ENCODE assay signal across 8 mouse cellular contexts in genomic region chr6:57702376-57702742, GRCm38 (mm10). TPM values are rescaled to one million over a fixed set of nuclear protein-coding genes. Genes with fewer than 3 reads are reported as not detected.
A peak's percentile ranks its signal among the peaks of the same experiment; 100 is the strongest.
DNase-seq lines count a peak whose midpoint lies in the region; ATAC-seq and TF ChIP-seq lines count a peak whose summit lies in the region.

TSS of gene Lancl2 (plus strand) at chr6:57702540.

- H3K27ac ChIP-seq in forebrain, embryonic 14.5 days (ENCODE audit: low read depth, low read length) = peak within 1 kb of the TSS; percentile 98
- peak within 1 kb of the TSS; percentile 92 for H3K27ac ChIP-seq in macrophage
- peak within 1 kb of the TSS; percentile 95 for H3K27ac ChIP-seq in stomach, postnatal 0 days (replicated peaks)

- DNase-seq in lung, adult 2 months = no peak
- DNase-seq in lung, postnatal 25 days (ENCODE audit: low spot score) = no peak
- DNase-seq in brain, embryonic 14.5 days (ENCODE audit: low read depth) = peak; percentile 76
- peak; percentile 69 for DNase-seq in forebrain, embryonic 14.5 days (ENCODE audit: low spot score)
- peak in 1 of 2 experiments; percentile 38 for DNase-seq in heart, postnatal 14 days
- no peak for DNase-seq in layer of hippocampus, postnatal 10 days (ENCODE audit: low spot score in 2 of 2)
- DNase-seq in stomach, postnatal 0 days (ENCODE audit: low spot score) = no peak

- intact Hi-C loops in heart, postnatal 14 days (cut with DNase I) = loop anchor here (10.0 kb wide), 2 partner anchors 122 to 168 kb away; partner anchors contain the start of genes Ppm1k and Vopp1

- no peaks in the 10 kb centered on the region; the same call in 1 of the 2 replicates for H3K4me1 ChIP-seq in lung, adult 2 months (ENCODE audit: control insufficient read depth, insufficient read depth, low read length)
- peaks cover 8% of the 10 kb centered on the region; the same call in 1 of the 2 replicates for H3K4me1 ChIP-seq in forebrain, embryonic 14.5 days (ENCODE audit: control insufficient read depth, insufficient read depth, low read length)
- no peaks in the 10 kb centered on the region for H3K4me1 ChIP-seq in stomach, postnatal 0 days (replicated peaks; ENCODE audit: control insufficient read depth, insufficient read depth)

- peak within 1 kb of the TSS; percentile 96 for H3K9ac ChIP-seq in forebrain, embryonic 14.5 days (ENCODE audit: low read length)
- H3K9ac ChIP-seq in stomach, postnatal 0 days (ENCODE audit: low read length) = peak within 1 kb of the TSS; percentile 84

- no peaks in the 10 kb centered on the region for H3K36me3 ChIP-seq in forebrain, embryonic 14.5 days (ENCODE audit: control insufficient read depth, insufficient read depth, low read length)
- H3K36me3 ChIP-seq in macrophage (ENCODE audit: inconsistent target) = no peaks in the 10 kb centered on the region
- H3K36me3 ChIP-seq in stomach, postnatal 0 days (ENCODE audit: control insufficient read depth, insufficient read depth, low read length) = no peaks in the 10 kb centered on the region

- TF ChIP-seq CTCF in lung, adult 2 months (IDR thresholded peaks at IDR 0.05; ENCODE audit: insufficient read depth, low read length) = no peak
- TF ChIP-seq CTCF in brain, embryonic 14.5 days (IDR thresholded peaks at IDR 0.05; ENCODE audit: borderline replicate concordance, extremely low read depth, insufficient read depth, insufficient read length) = no peak
- TF ChIP-seq CTCF in stomach, postnatal 0 days (IDR thresholded peaks at IDR 0.05; ENCODE audit: low read depth) = no peak

- no peaks in the 10 kb centered on the region for H3K9me3 ChIP-seq in forebrain, embryonic 14.5 days (replicated peaks; ENCODE audit: control insufficient read depth, low read length)
- H3K9me3 ChIP-seq in stomach, postnatal 0 days (ENCODE audit: control insufficient read depth, low read length) = no peaks in the 10 kb centered on the region

- no peak for TF ChIP-seq POLR2A in lung, adult 2 months (IDR thresholded peaks at IDR 0.05; ENCODE audit: borderline replicate concordance, extremely low read depth, low read depth, low read length)
- no peak for TF ChIP-seq POLR2A in brain, embryonic 14.5 days (IDR thresholded peaks at IDR 0.05; ENCODE audit: borderline replicate concordance, extremely low read depth, insufficient read depth, insufficient read length, poor library complexity, severe bottlenecking)

- H3K79me2 ChIP-seq in macrophage (ENCODE audit: inconsistent target) = peaks cover 34% of the 10 kb centered on the region

- under 1% methylated on average over 10 of the region's 10 CpGs for WGBS in lung, adult 2 months
- 0% methylated on average over 10 of the region's 10 CpGs for WGBS in forebrain, embryonic 14.5 days
- under 1% methylated on average over 10 of the region's 10 CpGs for WGBS in macrophage (ENCODE audit: missing documents)
- 0% methylated on average over 10 of the region's 10 CpGs for WGBS in stomach, postnatal 0 days

- peak; percentile 18 for ATAC-seq in forebrain, embryonic 14.5 days
- no peak for ATAC-seq in stomach, postnatal 0 days (ENCODE audit: low FRiP score, low TSS enrichment)

- peak within 1 kb of the TSS; percentile 73 for H3K4me2 ChIP-seq in forebrain, embryonic 14.5 days (ENCODE audit: low read length)
- peak within 1 kb of the TSS; percentile 57 for H3K4me2 ChIP-seq in stomach, postnatal 0 days (replicated peaks; ENCODE audit: low read depth)

- peak within 1 kb of the TSS; percentile 82 for H3K4me3 ChIP-seq in lung, adult 2 months (replicated peaks; ENCODE audit: extremely low read depth, low read depth, low read length)
- peak within 1 kb of the TSS; percentile 68 for H3K4me3 ChIP-seq in forebrain, embryonic 14.5 days (ENCODE audit: low read depth, low read length)
- H3K4me3 ChIP-seq in macrophage (ENCODE audit: inconsistent target) = peak within 1 kb of the TSS; percentile 63
- peak within 1 kb of the TSS; percentile 74 for H3K4me3 ChIP-seq in stomach, postnatal 0 days (ENCODE audit: low read depth, low read length)

- TF ChIP-seq EP300 in stomach, postnatal 0 days (optimal IDR thresholded peaks at IDR 0.05) = no peak

- H3K27me3 ChIP-seq in forebrain, embryonic 14.5 days (replicated peaks; ENCODE audit: control insufficient read depth, insufficient read depth, low read length) = no peaks in the 10 kb centered on the region
- H3K27me3 ChIP-seq in stomach, postnatal 0 days (ENCODE audit: control insufficient read depth, insufficient read depth, low read length) = no peaks in the 10 kb centered on the region

RNA-seq across cellular contexts. Expression of gene Lancl2, which starts in this region (rescaled TPM):
- 4.4 and 4.9 TPM in 2 replicates for polyA plus RNA-seq in lung, adult 2 months (2012; rRNA removed)
- polyA plus RNA-seq in brain, embryonic 14.5 days (2012; rRNA removed) = 48.2 and 66.5 TPM in 2 replicates
- 71.7 and 83.9 TPM in 2 replicates for polyA plus RNA-seq in forebrain, embryonic 14.5 days (2014; fragmentation: Nextera tagmentation; extraction: Ambion mirVana)
- 10 to 100 TPM; 13.0 to 15.2 TPM for total RNA-seq in heart, postnatal 14 days (2021)
- 100 to 1,000 TPM; 135 to 139 TPM for total RNA-seq in layer of hippocampus, postnatal 10 days (2021)
- 10 to 100 TPM in 13 of 26 experiments, 1 to 10 TPM in 13; 4.2 to 46.4 (median 9.7) TPM for total RNA-seq in macrophage (2018; cell fraction: chromatin; rRNA removed)
- 10 to 100 TPM in 25 of 26 experiments, 1 to 10 TPM in 1; 9.8 to 60.3 (median 21.2) TPM for total RNA-seq in macrophage (2018; cell fraction: cytosol; rRNA removed)
- 10 to 100 TPM in 14 of 26 experiments, 1 to 10 TPM in 12; 5.6 to 41.3 (median 11.3) TPM for total RNA-seq in macrophage (2018; cell fraction: nucleus; rRNA removed)
- 14.3 to 18.0 TPM (median 15.4 TPM) in 3 replicates for polyA plus RNA-seq in macrophage (2018)
- polyA plus RNA-seq in stomach, postnatal 0 days (2015; fragmentation: Nextera tagmentation; extraction: Ambion mirVana) = 9.6 and 9.8 TPM in 2 replicates

Comparison
In these comparisons a context has a peak if more than half of its experiments do, and no peak if none do; other contexts are left out.
1. RNA of gene Lancl2 (total RNA-seq): 135 to 139 TPM in layer of hippocampus, postnatal 10 days; 13.0 to 15.2 TPM in heart, postnatal 14 days; every median in the first group is over 4 times any median in the second.
2. DNase-seq: peak in brain, embryonic 14.5 days (single experiment) and forebrain, embryonic 14.5 days (single experiment); none in lung, adult 2 months (single experiment), lung, postnatal 25 days (single experiment), layer of hippocampus, postnatal 10 days (0 of 2) and stomach, postnatal 0 days (single experiment).
3. Peak in every context shown above with its lines, with median percentiles within 50 percentile points of each other: H3K4me3 ChIP-seq and H3K27ac ChIP-seq.